Mouse (Mus musculus) liver, adult 10 weeks (tissue): Measurements from ENCODE around the gene Pex11g. TPM values are rescaled to one million over a fixed set of nuclear protein-coding genes. Genes with fewer than 3 reads are reported as not detected.

Source experiments
- polyA plus RNA-seq: library from polyadenylated mRNA; stranded (reverse); fragments of 350-450 nt; fragmentation: Illumina TruSeq; extraction: RNeasy Lipid Tissue Mini Kit (QIAGEN cat#74804); gene quantifications from one replicate; pipeline ENCODE4 v1.2.3, GENCODE M21; 2014; ENCODE audit warnings: low read depth, low replicate concordance

Gene Pex11g
- polyA plus RNA-seq, result 5.9 TPM

GRCm38 (mm10) chr8:3467006-3467885 is at the start of gene Pex11g:
Pex11g (minus strand) TSS chr8:3467680.

GRCm38 (mm10) chr8:3515260-3515671 is 47.8 kb upstream of the Pex11g start, which contains the start of gene Pnpla6:
Pnpla6 (plus strand) TSS chr8:3515384.

GRCm38 (mm10) chr8:3500235-3501090 is 33.0 kb upstream of the Pex11g start, which contains the start of gene Mcoln1:
Mcoln1 (plus strand) TSS chr8:3500457.

GRCm38 (mm10) chr8:3492901-3493844 is 25.7 kb upstream of the Pex11g start, which contains the start of gene Zfp358:
Zfp358 (plus strand) TSS chr8:3493138.

GRCm38 (mm10) chr8:3470562-3470961 is 3.1 kb upstream of the Pex11g start, which contains the start of gene Tex45:
Tex45 (plus strand) TSS chr8:3470862.

Other genes with a start within 250 kb of the Pex11g start
- gene Insr, start 188.1 kb downstream of the Pex11g start, polyA plus RNA-seq, result 60.9 TPM
- not detected for gene A430078G23Rik, start 114.3 kb downstream of the Pex11g start, polyA plus RNA-seq
- gene Arhgef18, start 74.7 kb downstream of the Pex11g start, polyA plus RNA-seq, result 4.3 TPM
- gene Tex45, start 3.2 kb upstream of the Pex11g start, polyA plus RNA-seq, result not detected
- 2.8 TPM for gene Zfp358, start 25.5 kb upstream of the Pex11g start, polyA plus RNA-seq
- 12.2 TPM for gene Mcoln1, start 32.8 kb upstream of the Pex11g start, polyA plus RNA-seq
- 7.7 TPM for gene Pnpla6, start 47.7 kb upstream of the Pex11g start, polyA plus RNA-seq
- 2.6 TPM for gene C330021F23Rik, start 100.3 kb upstream of the Pex11g start, polyA plus RNA-seq
- 1.3 TPM for gene Camsap3, start 119.6 kb upstream of the Pex11g start, polyA plus RNA-seq
- gene Xab2, start 153.6 kb upstream of the Pex11g start, polyA plus RNA-seq, result 0.58 TPM
- 26.2 TPM for gene Pet100, start 153.9 kb upstream of the Pex11g start, polyA plus RNA-seq
- gene Pcp2, start 157.9 kb upstream of the Pex11g start, polyA plus RNA-seq, result not detected
- gene Stxbp2, start 163.3 kb upstream of the Pex11g start, polyA plus RNA-seq, result 13.2 TPM
- 0.50 TPM for gene Retn, start 188.1 kb upstream of the Pex11g start, polyA plus RNA-seq
- gene Mcemp1, start 198.1 kb upstream of the Pex11g start, polyA plus RNA-seq, result not detected
- gene Fcor, start 204.7 kb upstream of the Pex11g start, polyA plus RNA-seq, result not detected
- gene Trappc5, start 208.6 kb upstream of the Pex11g start, polyA plus RNA-seq, result 3.7 TPM
- gene Fcer2a, start 226.5 kb upstream of the Pex11g start, polyA plus RNA-seq, result 0.42 TPM